9 mouse cellular contexts compared by ENCODE assay signal in genomic region chr4:63744693-63745171, GRCm38 (mm10). TPM values are rescaled to one million over a fixed set of nuclear protein-coding genes. Genes with fewer than 3 reads are reported as not detected.
A peak's percentile ranks its signal among the peaks of the same experiment; 100 is the strongest.
DNase-seq lines count a peak whose midpoint lies in the region; ATAC-seq lines count a peak whose summit lies in the region.
"Had no signal": no experiment of that assay in that cellular context is flagged by ENCODE, and none has a peak within 500 bp of the region (broad histone marks: within the 10 kb centered on the region; RNA-seq: fewer than 3 reads in every experiment).

Gene Tnfsf15, minus strand, starts transcription at chr4:63745113.

- 34% methylated on average over 8 of the region's 8 CpGs for WGBS in limb, embryonic 13.5 days

- no peaks in the 10 kb centered on the region for H3K9me3 ChIP-seq in limb, embryonic 13.5 days
- H3K9me3 ChIP-seq: embryonic facial prominence, embryonic 13.5 days had no signal

- intact Hi-C loops in left cerebral cortex, postnatal 4 days (cut with DNase I) = no loop called here
- intact Hi-C loops in left cerebral cortex, postnatal 36 days (cut with DNase I) = no loop called here
- intact Hi-C loops in heart, postnatal 14 days (cut with DNase I) = no loop called here

- no peaks in the 10 kb centered on the region for H3K36me3 ChIP-seq in limb, embryonic 13.5 days
- H3K36me3 ChIP-seq: embryonic facial prominence, embryonic 13.5 days had no signal

- H3K4me1 ChIP-seq in limb, embryonic 13.5 days = peaks cover 46% of the 10 kb centered on the region

- no peak within 1 kb of the TSS for H3K4me3 ChIP-seq in limb, embryonic 13.5 days
- H3K4me3 ChIP-seq: embryonic facial prominence, embryonic 13.5 days had no signal

- 0 out of 2 replicates have a peak within 1 kb of the TSS, but pooled peaks have one; percentile 12 for H3K4me2 ChIP-seq in limb, embryonic 13.5 days (replicated peaks)
- H3K4me2 ChIP-seq: embryonic facial prominence, embryonic 13.5 days had no signal

- peak within 1 kb of the TSS; percentile 44; the same call in 1 of the 2 replicates for H3K27ac ChIP-seq in limb, embryonic 13.5 days
- H3K27ac ChIP-seq: embryonic facial prominence, embryonic 13.5 days had no signal

- no peaks in the 10 kb centered on the region for H3K27me3 ChIP-seq in limb, embryonic 13.5 days
- H3K27me3 ChIP-seq: embryonic facial prominence, embryonic 13.5 days had no signal

- peak; percentile 93 for DNase-seq in left cerebral cortex, postnatal 4 days
- no peak for DNase-seq in left cerebral cortex, postnatal 36 days (ENCODE audit: low spot score in 2 of 2)
- DNase-seq in cerebellum, postnatal 36 days = peak; percentile 81 to 88
- peak; percentile 80 for DNase-seq in heart, postnatal 14 days
- peak; percentile 47 for DNase-seq in ovary, postnatal 36 days (ENCODE audit: low spot score)
- DNase-seq in right cerebral cortex, adult 2 months (ENCODE audit: low spot score in 2 of 2) = no peak

- no peak within 1 kb of the TSS for H3K9ac ChIP-seq in limb, embryonic 13.5 days
- H3K9ac ChIP-seq: embryonic facial prominence, embryonic 13.5 days had no signal

- ATAC-seq in limb, embryonic 13.5 days (ENCODE audit: low FRiP score, low read depth) = peak; percentile 63; the same call in 1 of the 2 replicates
- ATAC-seq in monocyte, adult 5-6 weeks (replicated peaks; ENCODE audit: insufficient number of reproducible peaks, low FRiP score, low TSS enrichment, poor library complexity, severe bottlenecking) = no peak

RNA-seq across cellular contexts. Expression of gene Tnfsf15, which starts in this region (rescaled TPM):
- not detected for total RNA-seq in left cerebral cortex, postnatal 4 days (2021)
- under 1 TPM; 0.11 to 0.12 TPM for total RNA-seq in left cerebral cortex, postnatal 36 days (2021)
- total RNA-seq in heart, postnatal 14 days (2021) = not detected
- polyA plus RNA-seq in limb, embryonic 13.5 days (2015; fragmentation: Nextera tagmentation; extraction: Ambion mirVana) = 0.08 and 0.15 TPM in 2 replicates
- not detected in 3 replicates for total RNA-seq in monocyte, adult 5-6 weeks (2017)
- polyA plus RNA-seq: embryonic facial prominence, embryonic 13.5 days had no signal

Comparison
In these comparisons a context has a peak if more than half of its experiments do, and no peak if none do; other contexts are left out.
1. Peak in DNase-seq in left cerebral cortex, postnatal 4 days; RNA of the gene not detected or under 1 TPM.
2. Peak in DNase-seq in heart, postnatal 14 days; RNA of the gene not detected or under 1 TPM.
3. Peak in ATAC-seq, H3K27ac ChIP-seq and H3K4me2 ChIP-seq in limb, embryonic 13.5 days; RNA of the gene not detected or under 1 TPM.
4. DNase-seq: peak in cerebellum, postnatal 36 days (2 of 2) and ovary, postnatal 36 days (single experiment); none in left cerebral cortex, postnatal 36 days (0 of 2) and right cerebral cortex, adult 2 months (0 of 2).